Mouse (Mus musculus) embryo, embryonic 9.5 days (tissue): ENCODE measurements at regions not wholly inside any gene's neighbourhood (a gene's known extent, or its start where the extent isn't known, plus 50 kb on each side); places are given as distances from the start of the nearest gene placed in this dataset.
"Not testable (repeated sequence)": the region's sequence is repeated elsewhere in the genome, so short reads cannot be mapped to it uniquely, and the experiment has no call there.

Source experiments
- DNase-seq: peaks from one replicate; pipeline ENCODE4 v3.0.0-alpha.2; 2017; ENCODE audit errors: extremely low spot score

GRCm38 (mm10) chr14:19327321-19327720 is 91.4 kb downstream of the Gm21738 start:
- DNase-seq: no peak

GRCm38 (mm10) chr14:19311614-19312013 is 107.1 kb downstream of the Gm21738 start:
- DNase-seq: no peak

GRCm38 (mm10) chr14:19302859-19303258 is 115.9 kb downstream of the Gm21738 start:
- not testable (repeated sequence) for DNase-seq

GRCm38 (mm10) chr14:19279096-19279495 is 139.6 kb downstream of the Gm21738 start:
- DNase-seq: no peak

- DNase-seq: peak; percentile 100
These were observed 140.8 kb downstream of the Gm21738 start for GRCm38 (mm10) chr14:19277777-19278385.
